Mouse (Mus musculus) lung, embryonic 14.5 days (tissue): Measurements from ENCODE around the gene Rreb1. TPM values are rescaled to one million over a fixed set of nuclear protein-coding genes. Genes with fewer than 3 reads are reported as not detected.
A peak's percentile ranks its signal among the peaks of the same experiment; 100 is the strongest.

Source experiments
- ATAC-seq: fragments of 200-750 bp; cut with Nextera tagmentation; 2 replicates; pipeline ENCODE4 v1.8.0; 2017; ENCODE audit warnings: mild to moderate bottlenecking, moderate TSS enrichment, moderate library complexity; ENCODE audit not compliant: insufficient read depth
- DNase-seq: peaks from one replicate; pipeline ENCODE4 v3.0.0-alpha.2; 2015
- H3K27ac ChIP-seq: fragments of 300-500 bp; sonication (generic); 2 replicates; pipeline ENCODE4 v1.5.1; 2014; ENCODE audit warnings: low read depth, mild to moderate bottlenecking, moderate library complexity
- H3K27me3 ChIP-seq: fragments of 300-500 bp; sonication (generic); 2 replicates; pipeline ENCODE4 v1.6.1; 2014; ENCODE audit warnings: low read length, control low read depth; ENCODE audit not compliant: insufficient read depth
- H3K36me3 ChIP-seq: fragments of 300-500 bp; sonication (generic); 2 replicates; pipeline ENCODE4 v1.6.1; 2014; ENCODE audit warnings: control low read depth; ENCODE audit not compliant: insufficient read depth
- H3K4me1 ChIP-seq: fragments of 300-500 bp; sonication (generic); 2 replicates; pipeline ENCODE4 v1.6.1; 2014; ENCODE audit warnings: antibody characterized with exemption, control low read depth; ENCODE audit not compliant: insufficient read depth
- H3K4me2 ChIP-seq: fragments of 300-500 bp; sonication (generic); 2 replicates; pipeline ENCODE4 v1.6.1; 2014; ENCODE audit warnings: mild to moderate bottlenecking
- H3K4me3 ChIP-seq: fragments of 300-500 bp; sonication (generic); 2 replicates; pipeline ENCODE4 v1.5.1; 2014; ENCODE audit warnings: low read depth, low read length
- H3K9ac ChIP-seq: fragments of 300-500 bp; sonication (generic); 2 replicates; pipeline ENCODE4 v1.6.1; 2014
- H3K9me3 ChIP-seq: fragments of 300-500 bp; sonication (generic); 2 replicates; pipeline ENCODE4 v1.6.1; 2016; ENCODE audit warnings: low read depth, low read length, control low read depth
- CTCF ChIP-seq: IDR thresholded peaks from 2 replicates; pipeline ENCODE4 v1.5.1; 2016; ENCODE audit warnings: antibody characterized with exemption, low read depth
- WGBS: fragments of 180-500 bp; shearing (Covaris S2); extraction: QIAGEN DNeasy Blood & Tissue Kit; methylation state at CpG from one replicate; pipeline ENCODE4 v1.1.7; 2014; 5-methylcytosine and 5-hydroxymethylcytosine counted together
- polyA plus RNA-seq: library from polyadenylated mRNA; unstranded; fragments of >200 nt; fragmentation: Nextera tagmentation; extraction: Ambion mirVana; gene quantifications from 2 replicates; pipeline ENCODE4 v1.2.1, GENCODE M21; 2014

The Rreb1 gene
- polyA plus RNA-seq, 1 experiment from 2014 or later, result 22.5 TPM

DNA sequence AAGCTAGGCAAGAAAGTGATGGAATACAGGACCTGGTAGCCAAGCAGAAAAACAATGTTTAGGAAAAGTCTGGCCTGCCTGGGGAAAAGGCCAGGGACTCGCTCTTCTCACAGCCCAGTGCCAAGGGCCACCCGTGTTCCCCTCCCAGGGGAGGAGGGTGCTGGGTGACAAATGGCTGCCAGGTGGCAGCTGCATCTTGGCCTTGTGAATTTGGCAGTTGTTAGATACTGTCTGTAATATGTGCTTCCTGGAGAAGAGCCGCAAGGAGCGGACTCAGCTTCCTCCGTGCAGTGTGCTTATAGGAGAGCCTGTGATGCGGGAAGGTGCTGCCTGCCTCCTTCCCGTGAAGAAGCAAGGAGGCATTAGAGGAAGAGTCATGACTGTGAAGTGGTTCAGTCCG, 104.3 kb downstream of the Rreb1 start:
- peak overlapping the region; percentile 21; the same call in 1 of the 2 replicates for H3K27ac ChIP-seq
- H3K9me3 ChIP-seq, result no peaks in the 10 kb centered on the region
- WGBS, result 48% methylated on average over 8 of the region's 8 CpGs
- no peaks in the 10 kb centered on the region for H3K36me3 ChIP-seq
- H3K4me1 ChIP-seq, result peaks cover 41% of the 10 kb centered on the region
- no peak overlapping the region for H3K4me2 ChIP-seq
- H3K9ac ChIP-seq, result no peak overlapping the region
- no peak overlapping the region for H3K4me3 ChIP-seq
- peak; percentile 83 for DNase-seq
- peak; percentile 86 for ATAC-seq
- H3K27me3 ChIP-seq, result no peaks in the 10 kb centered on the region
- TF ChIP-seq CTCF, result no peak

DNA sequence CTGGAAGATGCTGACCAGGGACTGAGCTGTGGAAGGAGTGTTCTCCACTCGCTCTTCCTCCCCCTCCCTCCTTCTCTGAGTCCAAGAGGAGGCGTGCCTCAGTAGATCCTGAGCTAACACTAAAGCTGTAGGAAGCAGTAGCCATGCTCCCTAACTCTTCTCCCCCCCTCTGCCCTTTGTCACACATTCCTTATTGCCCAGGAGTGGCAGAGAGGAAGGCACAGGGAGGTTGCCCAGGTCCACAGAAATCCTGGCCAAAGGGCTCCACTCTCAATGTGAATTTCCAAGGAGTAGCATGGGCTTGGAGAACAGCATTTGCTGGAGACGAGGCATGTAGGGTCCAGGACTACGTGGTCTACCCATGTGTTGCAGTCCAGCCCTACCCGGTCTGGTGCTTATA, 104.8 kb downstream of the Rreb1 start:
- Histone ChIP-seq H3K9me3 (no peaks in the 10 kb centered on the region), H3K9ac (no peak overlapping the region), H3K27ac (no peak overlapping the region; the same call in 1 of the 2 replicates), H3K4me2 (no peak overlapping the region), H3K4me1 (peaks cover 36% of the 10 kb centered on the region), H3K36me3 (no peaks in the 10 kb centered on the region), H3K4me3 (no peak overlapping the region), H3K27me3 (no peaks in the 10 kb centered on the region)
- DNase-seq (no peak), ATAC-seq (peak; percentile 26; the same call in 1 of the 2 replicates)
- WGBS, result 65% methylated on average over 5 of the region's 5 CpGs
- TF ChIP-seq CTCF, result no peak

DNA sequence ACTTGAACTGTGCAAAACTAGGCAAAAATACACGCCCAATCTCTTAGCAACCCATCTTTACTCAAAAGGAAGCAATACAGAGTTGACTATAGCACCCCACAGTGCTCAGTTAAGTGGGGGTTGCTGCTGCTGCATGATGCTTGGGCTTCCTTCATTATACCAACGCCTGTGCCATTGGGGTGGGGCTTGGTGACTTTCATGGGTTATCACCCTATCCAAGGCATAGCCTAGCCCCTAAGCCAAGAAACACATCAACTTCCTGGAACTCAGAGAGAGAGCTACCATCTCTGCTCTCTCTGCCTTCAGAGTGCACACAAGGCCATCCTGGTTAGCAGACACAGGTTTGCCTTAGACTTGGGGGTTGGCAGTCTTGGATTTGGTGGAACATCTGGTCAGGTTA, 107.2 kb downstream of the Rreb1 start:
- Histone ChIP-seq H3K27me3 (no peaks in the 10 kb centered on the region), H3K4me2 (no peak overlapping the region), H3K36me3 (peaks cover 20% of the 10 kb centered on the region), H3K27ac (no peak overlapping the region), H3K9ac (no peak overlapping the region), H3K9me3 (no peaks in the 10 kb centered on the region), H3K4me3 (no peak overlapping the region), H3K4me1 (peaks cover 17% of the 10 kb centered on the region)
- 87% methylated on average over 2 of the region's 2 CpGs for whole genome bisulfite sequencing
- DNase-seq, result no peak
- ATAC-seq, result no peak
- no peak for TF ChIP-seq CTCF

DNA sequence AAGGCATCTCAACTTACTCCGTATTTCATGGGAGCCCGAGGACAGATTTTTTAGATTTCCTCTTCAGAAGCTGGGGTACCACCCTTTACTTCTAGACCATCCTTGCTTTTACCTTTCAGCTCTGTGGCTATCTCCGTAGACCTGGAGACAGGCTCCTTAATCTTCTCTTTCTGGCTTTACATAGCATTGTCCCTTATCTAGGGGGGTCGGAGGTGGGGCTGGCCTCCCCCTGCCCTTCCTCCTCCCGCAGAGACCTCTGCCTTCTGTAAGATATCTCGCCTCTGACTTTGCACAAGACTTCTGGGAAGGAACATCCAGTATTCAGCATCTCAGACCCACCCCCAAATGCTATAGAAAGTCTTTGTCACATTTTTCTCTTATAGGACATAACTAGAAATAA, 107.8 kb downstream of the Rreb1 start:
- 74% methylated on average over 6 of the region's 6 CpGs for WGBS
- H3K9me3 ChIP-seq, result no peaks in the 10 kb centered on the region
- no peak for ATAC-seq
- no peak for TF ChIP-seq CTCF
- H3K4me1 ChIP-seq, result peaks cover 11% of the 10 kb centered on the region
- no peak overlapping the region for H3K9ac ChIP-seq
- no peak overlapping the region for H3K4me2 ChIP-seq
- no peaks in the 10 kb centered on the region for H3K27me3 ChIP-seq
- no peak overlapping the region for H3K4me3 ChIP-seq
- DNase-seq, result no peak
- H3K27ac ChIP-seq, result no peak overlapping the region
- peaks cover 26% of the 10 kb centered on the region for H3K36me3 ChIP-seq

DNA sequence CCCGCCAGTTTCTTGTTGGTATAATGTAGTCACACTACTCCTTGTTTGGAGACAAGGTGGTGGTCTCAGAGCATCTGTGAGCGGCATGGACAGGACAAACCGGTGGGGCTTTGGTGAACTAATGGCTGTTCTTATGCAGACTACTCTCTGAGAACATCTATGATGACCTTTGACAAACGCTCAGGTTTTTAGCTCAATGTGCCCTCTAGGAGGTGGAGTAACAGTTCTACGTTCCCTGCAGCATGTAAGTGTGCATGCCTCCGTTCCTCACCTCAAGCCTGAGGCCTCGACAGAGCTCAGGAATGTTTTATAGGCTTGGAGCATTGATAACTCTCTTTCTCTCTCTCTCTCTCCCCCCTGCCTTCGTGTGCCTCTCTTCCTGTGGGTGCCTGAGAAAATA, 116.6 kb downstream of the Rreb1 start:
- no peaks in the 10 kb centered on the region for H3K4me1 ChIP-seq
- 72% methylated on average over 8 of the region's 8 CpGs for WGBS
- H3K36me3 ChIP-seq, result peaks cover 88% of the 10 kb centered on the region

DNA sequence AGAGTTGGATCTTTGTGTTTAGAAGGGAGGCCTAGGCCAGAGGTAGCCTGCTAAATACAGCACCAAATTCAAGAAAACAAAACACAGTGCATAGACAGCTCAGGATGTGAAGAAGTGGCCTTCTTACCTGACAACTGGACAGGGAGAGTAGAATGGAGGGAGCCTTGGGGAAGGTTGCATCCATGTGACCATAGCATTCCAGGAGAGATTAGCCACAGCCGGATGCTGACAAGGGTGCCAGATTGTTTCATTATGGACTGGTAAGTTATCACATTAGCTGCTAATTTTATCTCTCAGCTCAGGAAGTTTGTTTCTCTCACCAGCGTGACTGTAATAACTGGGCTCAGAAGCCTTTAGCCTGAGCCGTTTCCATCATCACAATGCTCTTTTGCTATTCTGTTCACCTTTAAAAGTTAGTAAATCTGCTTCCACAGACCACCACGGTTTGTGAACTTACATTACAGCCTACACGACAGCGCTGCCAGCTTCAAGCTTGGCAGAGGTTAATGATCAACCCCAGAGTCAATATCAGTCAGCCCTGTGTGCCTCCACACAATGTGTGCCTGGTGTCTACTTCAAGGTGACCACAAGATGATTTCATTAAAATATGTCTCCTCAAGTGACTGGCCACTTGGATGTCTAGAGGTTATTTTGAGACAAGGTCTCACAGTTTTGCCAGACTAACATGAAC, 117.5 kb downstream of the Rreb1 start:
- H3K9ac ChIP-seq, result no peak overlapping the region
- ATAC-seq (peak; percentile 78), DNase-seq (peak; percentile 69)
- no peak for TF ChIP-seq CTCF
- no peaks in the 10 kb centered on the region for H3K9me3 ChIP-seq
- H3K4me2 ChIP-seq, result peak overlapping the region; percentile 20; the same call in 1 of the 2 replicates
- H3K4me3 ChIP-seq, result no peak overlapping the region
- peak overlapping the region; percentile 79 for H3K27ac ChIP-seq
- no peaks in the 10 kb centered on the region for H3K27me3 ChIP-seq
- H3K36me3 ChIP-seq, result peaks cover 88% of the 10 kb centered on the region
- no peaks in the 10 kb centered on the region for H3K4me1 ChIP-seq
- WGBS, result 53% methylated on average over 6 of the region's 6 CpGs

More for the DNA sequence above, 116.6 kb downstream of the Rreb1 start:
- no peaks in the 10 kb centered on the region for H3K9me3 ChIP-seq
- no peak overlapping the region for H3K4me3 ChIP-seq
- DNase-seq (no peak), ATAC-seq (no peak)
- H3K27ac ChIP-seq, result peak overlapping the region; percentile 79; the same call in 1 of the 2 replicates
- TF ChIP-seq CTCF, result no peak
- H3K27me3 ChIP-seq, result no peaks in the 10 kb centered on the region
- H3K9ac ChIP-seq, result no peak overlapping the region
- no peak overlapping the region for H3K4me2 ChIP-seq

DNA sequence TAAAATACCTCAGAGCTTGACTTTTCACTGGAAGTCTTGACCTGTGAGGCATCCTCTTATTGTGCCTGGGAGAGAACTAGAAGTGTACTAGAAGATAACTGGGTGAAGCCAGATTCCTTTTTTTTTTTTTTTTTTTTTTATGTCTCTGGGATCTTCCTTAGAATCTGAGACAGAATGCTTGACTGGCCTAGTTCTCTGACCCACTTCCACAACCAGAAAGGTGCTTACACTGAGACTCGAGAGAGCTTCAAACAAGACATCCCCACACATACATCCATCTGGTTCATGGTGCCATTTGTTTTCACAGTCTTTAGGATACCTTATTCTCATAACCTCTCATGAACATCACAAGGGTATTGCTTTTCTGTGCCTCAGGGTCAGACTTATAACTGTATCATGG, 118.2 kb downstream of the Rreb1 start:
- DNase-seq (no peak), ATAC-seq (no peak)
- Histone ChIP-seq H3K27me3 (no peaks in the 10 kb centered on the region), H3K9me3 (no peaks in the 10 kb centered on the region), H3K27ac (peak overlapping the region; percentile 79; the same call in 1 of the 2 replicates), H3K9ac (no peak overlapping the region), H3K4me3 (no peak overlapping the region), H3K36me3 (peaks cover 89% of the 10 kb centered on the region), H3K4me2 (no peak overlapping the region), H3K4me1 (no peaks in the 10 kb centered on the region)
- no peak for TF ChIP-seq CTCF
- 69% methylated on average over 1 of the region's 1 CpGs for WGBS
